Mouse (Mus musculus) liver, embryonic 11.5 days (tissue): ENCODE data around the gene Gigyf2. TPM values are rescaled to one million over a fixed set of nuclear protein-coding genes. Genes with fewer than 3 reads are reported as not detected.

Experiments used
- ATAC-seq: fragments of 200-750 bp; cut with Nextera tagmentation; replicated peaks from 2 replicates; pipeline ENCODE4 v1.8.0; 2017; ENCODE audit warnings: moderate number of reproducible peaks, mild to moderate bottlenecking, moderate TSS enrichment, moderate library complexity; ENCODE audit not compliant: low FRiP score
- DNase-seq: peaks from one replicate; pipeline ENCODE4 v3.0.0-alpha.2; 2017; ENCODE audit warnings: low spot score
- H3K27ac ChIP-seq: fragments of 300-500 bp; sonication (generic); 2 replicates; pipeline ENCODE4 v1.5.1; 2014; ENCODE audit warnings: mild to moderate bottlenecking, low read depth, low read length, control low read depth
- H3K27me3 ChIP-seq: fragments of 300-500 bp; sonication (generic); replicated peaks from 2 replicates; pipeline ENCODE4 v1.6.1; 2014; ENCODE audit warnings: low read length, mixed read lengths; ENCODE audit not compliant: control insufficient read depth, insufficient read depth
- H3K36me3 ChIP-seq: fragments of 300-500 bp; sonication (generic); 2 replicates; pipeline ENCODE4 v1.6.1; 2014; ENCODE audit warnings: mild to moderate bottlenecking, low read length, moderate library complexity, mixed read lengths; ENCODE audit not compliant: control insufficient read depth, insufficient read depth
- H3K4me1 ChIP-seq: fragments of 300-500 bp; sonication (generic); replicated peaks from 2 replicates; pipeline ENCODE4 v1.6.1; 2014; ENCODE audit warnings: low read length, mixed read lengths; ENCODE audit not compliant: control insufficient read depth, insufficient read depth
- H3K4me2 ChIP-seq: fragments of 300-500 bp; sonication (generic); 2 replicates; pipeline ENCODE4 v1.6.1; 2014; ENCODE audit warnings: mild to moderate bottlenecking, control low read depth, moderate library complexity
- H3K4me3 ChIP-seq: fragments of 300-500 bp; sonication (generic); 2 replicates; pipeline ENCODE4 v1.5.1; 2014; ENCODE audit warnings: low read depth, low read length, control low read depth
- H3K9ac ChIP-seq: fragments of 300-500 bp; sonication (generic); 2 replicates; pipeline ENCODE4 v1.6.1; 2014; ENCODE audit warnings: low read depth, low read length, control low read depth
- H3K9me3 ChIP-seq: fragments of 300-500 bp; sonication (generic); 2 replicates; pipeline ENCODE4 v1.6.1; 2016; ENCODE audit warnings: low read length, inconsistent platforms, mixed read lengths; ENCODE audit not compliant: control insufficient read depth
- WGBS: fragments of 180-500 bp; shearing (Covaris S2); extraction: QIAGEN DNeasy Blood & Tissue Kit; methylation state at CpG from one replicate; pipeline ENCODE4 v1.1.7; 2014; 5-methylcytosine and 5-hydroxymethylcytosine counted together
- polyA plus RNA-seq: library from polyadenylated mRNA; unstranded; fragments of >200 nt; fragmentation: Nextera tagmentation; extraction: Ambion mirVana; gene quantifications from 2 replicates; pipeline ENCODE4 v1.2.1, GENCODE M21; 2014

Gigyf2 gene
- polyA plus RNA-seq, 1 experiment from 2014 or later: 40.4 TPM

GRCm38 (mm10) chr1:87472576-87472975 lies 145.8 kb downstream of the Gigyf2 start:
- Histone ChIP-seq H3K9me3 (no peaks in the 10 kb centered on the region), H3K9ac (no peak overlapping the region), H3K27ac (no peak overlapping the region), H3K4me3 (no peak overlapping the region), H3K27me3 (peaks cover 38% of the 10 kb centered on the region), H3K36me3 (no peaks in the 10 kb centered on the region), H3K4me1 (no peaks in the 10 kb centered on the region), H3K4me2 (no peak overlapping the region)
- no peak for ATAC-seq
- WGBS: 64% methylated on average over 7 of the region's 7 CpGs
- no peak for DNase-seq

- Histone ChIP-seq H3K9me3 (no peaks in the 10 kb centered on the region), H3K36me3 (no peaks in the 10 kb centered on the region), H3K27ac (no peak overlapping the region), H3K4me3 (peak overlapping the region; percentile 28; the same call in 1 of the 2 replicates), H3K27me3 (peaks cover 38% of the 10 kb centered on the region), H3K4me1 (no peaks in the 10 kb centered on the region), H3K9ac (no peak overlapping the region), H3K4me2 (peak overlapping the region; percentile 52)
- no peak; the same call in 1 of the 2 replicates for ATAC-seq
- DNase-seq: no peak
- 6% methylated on average over 42 of the region's 42 CpGs for WGBS
These were observed 148.5 kb downstream of the Gigyf2 start for GRCm38 (mm10) chr1:87475076-87475895.

- Histone ChIP-seq H3K36me3 (no peaks in the 10 kb centered on the region), H3K27ac (no peak overlapping the region), H3K9ac (no peak overlapping the region), H3K4me2 (no peak overlapping the region), H3K4me3 (no peak overlapping the region), H3K27me3 (no peaks in the 10 kb centered on the region), H3K9me3 (no peaks in the 10 kb centered on the region), H3K4me1 (no peaks in the 10 kb centered on the region)
- no peak for DNase-seq
- WGBS: 81% methylated on average over 4 of the region's 4 CpGs
- ATAC-seq: no peak
These were observed 155.7 kb downstream of the Gigyf2 start for GRCm38 (mm10) chr1:87482546-87482945.

DNA sequence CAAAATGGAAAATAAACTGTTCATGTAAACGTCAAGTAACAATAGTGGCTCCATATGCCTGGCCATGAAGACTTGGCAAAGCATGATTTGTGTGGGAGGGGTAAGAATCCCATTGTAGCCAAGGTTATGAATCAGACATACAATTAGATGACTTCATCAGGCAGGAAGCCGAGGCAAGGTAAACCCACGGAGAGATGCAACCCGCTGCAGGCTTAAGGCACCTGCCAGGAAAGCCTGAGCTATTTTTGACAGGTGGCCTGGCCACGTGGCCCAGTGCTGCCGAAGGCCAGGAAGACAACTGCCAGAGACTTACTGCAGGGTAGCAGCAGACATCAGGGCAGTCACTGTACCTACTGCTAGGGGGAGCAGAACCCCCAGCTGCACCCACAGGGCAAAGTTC lies 159.6 kb downstream of the Gigyf2 start:
- Histone ChIP-seq H3K4me3 (no peak overlapping the region), H3K9ac (no peak overlapping the region), H3K27me3 (no peaks in the 10 kb centered on the region), H3K4me1 (no peaks in the 10 kb centered on the region), H3K4me2 (no peak overlapping the region), H3K9me3 (no peaks in the 10 kb centered on the region), H3K36me3 (no peaks in the 10 kb centered on the region), H3K27ac (no peak overlapping the region)
- DNase-seq (no peak), ATAC-seq (no peak)
- 70% methylated on average over 6 of the region's 6 CpGs for WGBS

- no peak overlapping the region for H3K9ac ChIP-seq
- WGBS: 64% methylated on average over 3 of the region's 3 CpGs
- H3K36me3 ChIP-seq: no peaks in the 10 kb centered on the region
- no peaks in the 10 kb centered on the region for H3K9me3 ChIP-seq
- H3K4me2 ChIP-seq: no peak overlapping the region
- no peaks in the 10 kb centered on the region for H3K27me3 ChIP-seq
- no peaks in the 10 kb centered on the region for H3K4me1 ChIP-seq
- no peak for DNase-seq
- ATAC-seq: no peak
- H3K27ac ChIP-seq: no peak overlapping the region
- H3K4me3 ChIP-seq: no peak overlapping the region
These were observed 165.5 kb downstream of the Gigyf2 start for GRCm38 (mm10) chr1:87492285-87492684.

DNA sequence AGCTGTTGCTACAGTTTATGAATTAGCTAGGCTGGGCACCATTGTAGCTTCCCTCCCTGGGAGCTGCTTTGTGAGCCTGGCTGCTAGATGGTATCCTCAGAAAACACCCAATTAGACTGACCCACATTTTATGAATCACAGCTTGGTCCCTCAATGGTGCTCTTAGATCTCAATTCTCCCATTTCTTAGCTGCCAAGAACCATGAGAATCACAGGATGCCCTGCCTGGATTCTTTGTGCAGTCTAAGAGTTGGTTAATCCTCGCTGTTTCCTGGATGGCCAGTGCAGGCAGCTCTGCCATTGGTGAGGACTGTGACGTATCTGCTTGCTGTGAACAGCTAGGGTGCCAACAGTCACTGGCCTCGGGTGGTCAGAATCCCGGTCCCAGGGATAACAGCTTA lies 166.7 kb downstream of the Gigyf2 start:
- WGBS: 63% methylated on average over 4 of the region's 4 CpGs
- DNase-seq (no peak), ATAC-seq (no peak)
- no peaks in the 10 kb centered on the region for H3K27me3 ChIP-seq
- H3K36me3 ChIP-seq: no peaks in the 10 kb centered on the region
- no peaks in the 10 kb centered on the region for H3K9me3 ChIP-seq
- no peaks in the 10 kb centered on the region for H3K4me1 ChIP-seq
- H3K4me3 ChIP-seq: no peak overlapping the region
- H3K4me2 ChIP-seq: no peak overlapping the region
- no peak overlapping the region for H3K9ac ChIP-seq
- no peak overlapping the region for H3K27ac ChIP-seq

Other genes with a start within 250 kb of the Gigyf2 start
- 0.14 TPM in 1 of 2 replicates, not detected in the other for gene Alppl2, start 237.1 kb upstream of the Gigyf2 start, polyA plus RNA-seq
- gene Alpi, start 225.4 kb upstream of the Gigyf2 start, polyA plus RNA-seq: not detected in 2 replicates
- gene Akp3, start 202.0 kb upstream of the Gigyf2 start, polyA plus RNA-seq: not detected in 2 replicates
- gene Ecel1, start 170.5 kb upstream of the Gigyf2 start, polyA plus RNA-seq: 0.18 and 0.48 TPM in 2 replicates
- not detected in 2 replicates for gene Prss56, start 143.7 kb upstream of the Gigyf2 start, polyA plus RNA-seq
- gene Chrnd, start 136.4 kb upstream of the Gigyf2 start, polyA plus RNA-seq: 0.08 TPM in 1 of 2 replicates, not detected in the other
- gene Chrng, start 122.3 kb upstream of the Gigyf2 start, polyA plus RNA-seq: 0.55 and 0.62 TPM in 2 replicates
- 151 and 152 TPM in 2 replicates for gene Eif4e2, start 113.1 kb upstream of the Gigyf2 start, polyA plus RNA-seq
- not detected in 2 replicates for gene Efhd1, start 62.6 kb upstream of the Gigyf2 start, polyA plus RNA-seq
- gene Kcnj13, start 67.7 kb downstream of the Gigyf2 start, polyA plus RNA-seq: 0.32 and 1.6 TPM in 2 replicates
- not detected in 2 replicates for gene Snorc, start 143.3 kb downstream of the Gigyf2 start, polyA plus RNA-seq
- gene Neu2, start 182.9 kb downstream of the Gigyf2 start, polyA plus RNA-seq: 0.16 and 0.60 TPM in 2 replicates
- gene Ngef, start 246.9 kb downstream of the Gigyf2 start, polyA plus RNA-seq: 2.1 and 2.4 TPM in 2 replicates